Mouse (Mus musculus) myocyte (in vitro differentiated cells): ENCODE data around the gene Nckap1. TPM values are rescaled to one million over a fixed set of nuclear protein-coding genes. Genes with fewer than 3 reads are reported as not detected.

Experiments
- H3K27me3 ChIP-seq: one replicate; pipeline ENCODE4 v1.6.1; 2011; ENCODE audit not compliant: control insufficient read depth, insufficient read depth, insufficient read length
- H3K36me3 ChIP-seq: one replicate; pipeline ENCODE4 v1.6.1; 2011; ENCODE audit not compliant: control insufficient read depth, insufficient read depth
- H3K4me2 ChIP-seq: one replicate; pipeline ENCODE4 v1.6.1; 2011; ENCODE audit warnings: low read depth, control low read depth
- H3K4me3 ChIP-seq: one replicate; pipeline ENCODE4 v1.5.1; 2011; ENCODE audit warnings: mild to moderate bottlenecking, control low read depth, moderate library complexity
- H3K79me2 ChIP-seq: one replicate; pipeline ENCODE4 v1.6.1; 2011; ENCODE audit not compliant: control insufficient read depth, insufficient read depth
- H3ac ChIP-seq: one replicate; pipeline ENCODE4 v1.6.1; 2011; ENCODE audit not compliant: control insufficient read depth, insufficient read length
- CEBPB ChIP-seq: IDR thresholded peaks from 2 replicates; pipeline ENCODE4 v1.6.1; 2011; ENCODE audit warnings: mild to moderate bottlenecking, moderate library complexity; ENCODE audit not compliant: poor library complexity, insufficient read depth, severe bottlenecking
- E2F4 ChIP-seq: IDR thresholded peaks from one replicate; pipeline ENCODE4 v1.6.1; 2011; ENCODE audit warnings: mild to moderate bottlenecking, control low read depth, moderate library complexity; ENCODE audit not compliant: insufficient read depth
- MAX ChIP-seq: IDR thresholded peaks from one replicate; pipeline ENCODE4 v1.6.1; 2011; ENCODE audit warnings: low read depth, mild to moderate bottlenecking, control low read depth
- MYOD1 ChIP-seq, 3 experiments: IDR thresholded peaks; one replicate each; pipeline ENCODE4 v1.6.1; 2011; ENCODE audit warnings: control low read depth in 2 of 3, low read depth in 2 of 3, mild to moderate bottlenecking in 2 of 3, moderate library complexity in 1 of 3; ENCODE audit not compliant: insufficient read length in 2 of 3, control insufficient read depth in 1 of 3
- MYOG ChIP-seq, 3 experiments: IDR thresholded peaks; one replicate each; pipeline ENCODE4 v1.6.1; 2011; ENCODE audit warnings: control low read depth in 2 of 3, low read depth in 2 of 3, mild to moderate bottlenecking in 2 of 3; ENCODE audit not compliant: insufficient read length in 2 of 3, control insufficient read depth in 1 of 3, insufficient read depth in 1 of 3
- POLR2A ChIP-seq: IDR thresholded peaks from one replicate; pipeline ENCODE4 v1.6.1; 2011; ENCODE audit warnings: low read depth, mild to moderate bottlenecking, control low read depth, moderate library complexity; ENCODE audit not compliant: insufficient read length
- POLR2AphosphoS2 ChIP-seq: IDR thresholded peaks from one replicate; pipeline ENCODE4 v1.6.1; 2011; ENCODE audit warnings: low read depth, control low read depth; ENCODE audit not compliant: insufficient read length
- REST ChIP-seq: IDR thresholded peaks from one replicate; pipeline ENCODE4 v1.6.1; 2011; ENCODE audit warnings: mild to moderate bottlenecking, control low read depth, moderate library complexity; ENCODE audit not compliant: insufficient read depth, insufficient read length
- SRF ChIP-seq: IDR thresholded peaks from one replicate; pipeline ENCODE4 v1.6.1; 2011; ENCODE audit warnings: low read depth; ENCODE audit not compliant: control insufficient read depth, insufficient read length
- TCF12 ChIP-seq: IDR thresholded peaks from one replicate; pipeline ENCODE4 v1.6.1; 2011; ENCODE audit warnings: mild to moderate bottlenecking, control low read depth; ENCODE audit not compliant: poor library complexity, insufficient read depth, severe bottlenecking
- TCF3 ChIP-seq: IDR thresholded peaks from one replicate; pipeline ENCODE4 v1.6.1; 2011; ENCODE audit warnings: low read depth, control low read depth; ENCODE audit not compliant: insufficient read length
- USF1 ChIP-seq: IDR thresholded peaks from one replicate; pipeline ENCODE4 v1.6.1; 2011; ENCODE audit warnings: low read depth, mild to moderate bottlenecking, control low read depth, moderate library complexity
- polyA plus RNA-seq: library from polyadenylated mRNA; unstranded; fragments of >200 nt; fragmentation: generic; extraction: Trizol; gene quantifications from one replicate; pipeline ENCODE4 v1.2.1, GENCODE M21; 2012; ENCODE audit warnings: missing spikeins

The Nckap1 gene
- polyA plus RNA-seq, 1 experiment, result 34.8 TPM

GRCm38 (mm10) chr2:80549704-80550103 is 31.5 kb downstream of the Nckap1 start:
- TF ChIP-seq CEBPB, result no peak
- no peak for TF ChIP-seq MYOD1 (IDR thresholded peaks at IDR 0.05; ENCODE audit: control insufficient read depth in 1 of 3, insufficient read length in 2 of 3, low read depth in 2 of 3)
- no peak for TF ChIP-seq USF1
- no peak for TF ChIP-seq E2F4
- TF ChIP-seq POLR2A, result no peak
- no peak for TF ChIP-seq SRF
- TF ChIP-seq MAX, result no peak
- TF ChIP-seq POLR2AphosphoS2, result no peak
- TF ChIP-seq TCF3, result no peak
- TF ChIP-seq TCF12, result no peak
- TF ChIP-seq REST, result no peak
- no peak for TF ChIP-seq MYOG (IDR thresholded peaks at IDR 0.05; ENCODE audit: control insufficient read depth in 1 of 3, insufficient read depth in 1 of 3, insufficient read length in 2 of 3, low read depth in 2 of 3)

GRCm38 (mm10) chr2:80547901-80548300 is 33.3 kb downstream of the Nckap1 start:
- no peak overlapping the region for H3K4me2 ChIP-seq
- no peak overlapping the region for H3ac ChIP-seq
- H3K4me3 ChIP-seq, result no peak overlapping the region
- H3K79me2 ChIP-seq, result no peaks in the 10 kb centered on the region
- peaks cover 56% of the 10 kb centered on the region for H3K36me3 ChIP-seq
- no peaks in the 10 kb centered on the region for H3K27me3 ChIP-seq
- no peak for TF ChIP-seq TCF12

More at GRCm38 (mm10) chr2:80549704-80550103, 31.5 kb downstream of the Nckap1 start:
- no peaks in the 10 kb centered on the region for H3K27me3 ChIP-seq
- H3K36me3 ChIP-seq, result peaks cover 47% of the 10 kb centered on the region
- H3ac ChIP-seq, result no peak overlapping the region
- no peaks in the 10 kb centered on the region for H3K79me2 ChIP-seq
- H3K4me3 ChIP-seq, result no peak overlapping the region
- no peak overlapping the region for H3K4me2 ChIP-seq

- Histone ChIP-seq H3K4me3 (no peak overlapping the region), H3K36me3 (peaks cover 40% of the 10 kb centered on the region)
Measured at GRCm38 (mm10) chr2:80542801-80543200, 38.4 kb downstream of the Nckap1 start.

GRCm38 (mm10) chr2:80537156-80537555 is 44.0 kb downstream of the Nckap1 start:
- H3ac ChIP-seq, result no peak overlapping the region
- no peaks in the 10 kb centered on the region for H3K79me2 ChIP-seq
- no peak overlapping the region for H3K4me3 ChIP-seq
- no peaks in the 10 kb centered on the region for H3K27me3 ChIP-seq
- H3K36me3 ChIP-seq, result peaks cover 37% of the 10 kb centered on the region
- H3K4me2 ChIP-seq, result no peak overlapping the region
- TF ChIP-seq TCF3, result no peak
- TF ChIP-seq MYOG (IDR thresholded peaks at IDR 0.05; ENCODE audit: control insufficient read depth in 1 of 3, insufficient read depth in 1 of 3, insufficient read length in 2 of 3, low read depth in 2 of 3), result no peak
- no peak for TF ChIP-seq POLR2A
- TF ChIP-seq TCF12, result no peak
- no peak for TF ChIP-seq MAX
- TF ChIP-seq USF1, result no peak
- TF ChIP-seq E2F4, result no peak
- no peak for TF ChIP-seq REST
- TF ChIP-seq POLR2AphosphoS2, result no peak
- no peak for TF ChIP-seq SRF
- no peak for TF ChIP-seq MYOD1 (IDR thresholded peaks at IDR 0.05; ENCODE audit: control insufficient read depth in 1 of 3, insufficient read length in 2 of 3, low read depth in 2 of 3)
- no peak for TF ChIP-seq CEBPB

More at GRCm38 (mm10) chr2:80542801-80543200, 38.4 kb downstream of the Nckap1 start:
- TF ChIP-seq SRF (no peak), USF1 (no peak), REST (no peak), E2F4 (no peak), MAX (no peak), TCF12 (no peak), MYOD1 (IDR thresholded peaks at IDR 0.05; ENCODE audit: control insufficient read depth in 1 of 3, insufficient read length in 2 of 3, low read depth in 2 of 3) (no peak), TCF3 (no peak), CEBPB (no peak), POLR2AphosphoS2 (no peak), MYOG (IDR thresholded peaks at IDR 0.05; ENCODE audit: control insufficient read depth in 1 of 3, insufficient read depth in 1 of 3, insufficient read length in 2 of 3, low read depth in 2 of 3) (no peak), POLR2A (no peak)
- no peaks in the 10 kb centered on the region for H3K27me3 ChIP-seq
- H3ac ChIP-seq, result no peak overlapping the region
- no peaks in the 10 kb centered on the region for H3K79me2 ChIP-seq
- H3K4me2 ChIP-seq, result no peak overlapping the region

- Histone ChIP-seq H3K36me3 (peaks cover 40% of the 10 kb centered on the region), H3ac (no peak overlapping the region), H3K4me3 (no peak overlapping the region), H3K4me2 (no peak overlapping the region), H3K79me2 (no peaks in the 10 kb centered on the region), H3K27me3 (no peaks in the 10 kb centered on the region)
- TF ChIP-seq MYOD1 (IDR thresholded peaks at IDR 0.05; ENCODE audit: control insufficient read depth in 1 of 3, insufficient read length in 2 of 3, low read depth in 2 of 3), result no peak
- TF ChIP-seq USF1, result no peak
- no peak for TF ChIP-seq TCF12
- no peak for TF ChIP-seq POLR2A
- TF ChIP-seq TCF3, result no peak
- TF ChIP-seq CEBPB, result no peak
- no peak for TF ChIP-seq MAX
- TF ChIP-seq REST, result no peak
- no peak for TF ChIP-seq E2F4
- TF ChIP-seq POLR2AphosphoS2, result no peak
- TF ChIP-seq SRF, result no peak
- no peak for TF ChIP-seq MYOG (IDR thresholded peaks at IDR 0.05; ENCODE audit: control insufficient read depth in 1 of 3, insufficient read depth in 1 of 3, insufficient read length in 2 of 3, low read depth in 2 of 3)
Measured at GRCm38 (mm10) chr2:80536608-80537007, 44.6 kb downstream of the Nckap1 start.
